Mouse (Mus musculus): ENCODE data around the gene Tnfaip1. TPM values are rescaled to one million over a fixed set of nuclear protein-coding genes. Genes with fewer than 3 reads are reported as not detected.
"Not testable (repeated sequence)": the region's sequence is repeated elsewhere in the genome, so short reads cannot be mapped to it uniquely, and the experiment has no call there.

The Tnfaip1 gene
- total RNA-seq, 4 experiments from 2014 or later = 39.9 to 52.6 (median 47.0) TPM

- no peak for DNase-seq
Observed at GRCm38 (mm10) chr11:78536690-78537084, 555 bp upstream of the Tnfaip1 start.

- DNase-seq = no peak
Observed at GRCm38 (mm10) chr11:78535376-78536079, 604 bp downstream of the Tnfaip1 start.

- DNase-seq = no peak
Observed at GRCm38 (mm10) chr11:78534516-78534915, 1.6 kb downstream of the Tnfaip1 start.

GRCm38 (mm10) chr11:78531515-78531914, 4.6 kb downstream of the Tnfaip1 start:
- not testable (repeated sequence) for DNase-seq

GRCm38 (mm10) chr11:78531046-78531445, 5.1 kb downstream of the Tnfaip1 start:
- peak; percentile 44 for DNase-seq

GRCm38 (mm10) chr11:78530001-78530400, 6.1 kb downstream of the Tnfaip1 start:
- DNase-seq = no peak

GRCm38 (mm10) chr11:78528714-78529113, 7.4 kb downstream of the Tnfaip1 start:
- DNase-seq = no peak

- no peak for DNase-seq
Observed at GRCm38 (mm10) chr11:78524838-78525237, 11.3 kb downstream of the Tnfaip1 start.

- no peak for DNase-seq
Observed at GRCm38 (mm10) chr11:78523241-78523955, 12.7 kb downstream of the Tnfaip1 start.

GRCm38 (mm10) chr11:78522481-78522997, 13.6 kb downstream of the Tnfaip1 start:
- no peak for DNase-seq

- no peak for DNase-seq
Observed at GRCm38 (mm10) chr11:78521880-78522279, 14.3 kb downstream of the Tnfaip1 start.

GRCm38 (mm10) chr11:78518931-78519330, 17.2 kb downstream of the Tnfaip1 start:
- DNase-seq = no peak

- no peak for DNase-seq
Observed at GRCm38 (mm10) chr11:78515549-78516325, 20.4 kb downstream of the Tnfaip1 start.

GRCm38 (mm10) chr11:78513106-78513790, 22.9 kb downstream of the Tnfaip1 start:
- no peak for DNase-seq

GRCm38 (mm10) chr11:78512025-78512957, 23.8 kb downstream of the Tnfaip1 start, which contains the start of the genes Tmem199 and Poldip2:
Gene Tmem199 (minus strand): TSS chr11:78512172.
Gene Poldip2 (plus strand): TSS chr11:78512193.
- peak; percentile 85 for DNase-seq

- no peak for DNase-seq
Observed at GRCm38 (mm10) chr11:78509148-78509547, 27.0 kb downstream of the Tnfaip1 start.

GRCm38 (mm10) chr11:78505430-78505829, 30.7 kb downstream of the Tnfaip1 start:
- no peak for DNase-seq

GRCm38 (mm10) chr11:78502909-78503650, 33.1 kb downstream of the Tnfaip1 start, which contains the start of gene Sebox:
Gene Sebox (plus strand): TSS chr11:78503447.
- no peak for DNase-seq

- DNase-seq = no peak
Observed at GRCm38 (mm10) chr11:78501529-78501928, 34.6 kb downstream of the Tnfaip1 start.

- no peak for DNase-seq
Observed at GRCm38 (mm10) chr11:78500623-78501202, 35.4 kb downstream of the Tnfaip1 start.
